Mouse (Mus musculus): ENCODE data around the gene Ssbp4. TPM values are rescaled to one million over a fixed set of nuclear protein-coding genes. Genes with fewer than 3 reads are reported as not detected.

Ssbp4 gene
- polyA plus RNA-seq, 1 experiment from 2014 or later = 84.1 TPM

- peaks cover 73% of the 10 kb centered on the region for H3K4me1 ChIP-seq
- H3K36me3 ChIP-seq (replicated peaks) = 0 out of 2 replicates have a peak, but pooled peaks cover under 1% of the 10 kb centered on the region
- 1% methylated on average over 44 of the region's 45 CpGs for WGBS
- peak overlapping the region; percentile 94 for H3K27ac ChIP-seq
- DNase-seq (ENCODE audit: extremely low spot score, low spot score) = peak; percentile 88
- H3K4me3 ChIP-seq = peak overlapping the region; percentile 69
- H3K9me3 ChIP-seq = no peaks in the 10 kb centered on the region
- peaks cover 24% of the 10 kb centered on the region for H3K27me3 ChIP-seq (ENCODE audit: poor library complexity, severe bottlenecking)
Observed at GRCm38 (mm10) chr8:70609849-70610795, 1.4 kb upstream of the Ssbp4 start.

GRCm38 (mm10) chr8:70609368-70609848 lies 736 bp upstream of the Ssbp4 start:
- H3K27ac ChIP-seq = peak overlapping the region; percentile 94
- under 1% methylated on average over 39 of the region's 39 CpGs for WGBS
- H3K9me3 ChIP-seq = no peaks in the 10 kb centered on the region
- H3K4me1 ChIP-seq = peaks cover 80% of the 10 kb centered on the region
- peaks cover 24% of the 10 kb centered on the region for H3K27me3 ChIP-seq (ENCODE audit: poor library complexity, severe bottlenecking)
- peak overlapping the region; percentile 69 for H3K4me3 ChIP-seq
- peak; percentile 78 for DNase-seq (ENCODE audit: extremely low spot score, low spot score)
- peaks cover 8% of the 10 kb centered on the region; the same call in 1 of the 2 replicates for H3K36me3 ChIP-seq (replicated peaks)

GRCm38 (mm10) chr8:70607898-70608748 lies 549 bp downstream of the Ssbp4 start:
- Histone ChIP-seq H3K27me3 (ENCODE audit: poor library complexity, severe bottlenecking) (peaks cover 24% of the 10 kb centered on the region), H3K4me1 (peaks cover 81% of the 10 kb centered on the region), H3K4me3 (peak overlapping the region; percentile 69), H3K27ac (peak overlapping the region; percentile 94), H3K36me3 (replicated peaks) (peaks cover 12% of the 10 kb centered on the region), H3K9me3 (no peaks in the 10 kb centered on the region)
- peak; percentile 63 for DNase-seq (ENCODE audit: extremely low spot score, low spot score)
- 3% methylated on average over 84 of the region's 84 CpGs for WGBS

GRCm38 (mm10) chr8:70607603-70607897 lies 1.1 kb downstream of the Ssbp4 start:
- WGBS = 32% methylated on average over 6 of the region's 6 CpGs
- no peaks in the 10 kb centered on the region for H3K9me3 ChIP-seq
- peaks cover 18% of the 10 kb centered on the region for H3K36me3 ChIP-seq (replicated peaks)
- DNase-seq (ENCODE audit: extremely low spot score, low spot score) = no peak
- H3K27ac ChIP-seq = peak overlapping the region; percentile 94
- H3K4me1 ChIP-seq = peaks cover 81% of the 10 kb centered on the region
- H3K4me3 ChIP-seq = peak overlapping the region; percentile 69
- H3K27me3 ChIP-seq (ENCODE audit: poor library complexity, severe bottlenecking) = peaks cover 24% of the 10 kb centered on the region

- peaks cover 24% of the 10 kb centered on the region for H3K36me3 ChIP-seq (replicated peaks)
- peaks cover 83% of the 10 kb centered on the region for H3K4me1 ChIP-seq
- DNase-seq (ENCODE audit: extremely low spot score, low spot score) = no peak
- H3K4me3 ChIP-seq = peak overlapping the region; percentile 69
- peaks cover 5% of the 10 kb centered on the region; the same call in 1 of the 2 replicates for H3K9me3 ChIP-seq
- peak overlapping the region; percentile 94 for H3K27ac ChIP-seq
- WGBS = 66% methylated on average over 18 of the region's 18 CpGs
- peaks cover 24% of the 10 kb centered on the region for H3K27me3 ChIP-seq (ENCODE audit: poor library complexity, severe bottlenecking)
Observed at GRCm38 (mm10) chr8:70606780-70607602, 1.7 kb downstream of the Ssbp4 start.

GRCm38 (mm10) chr8:70605871-70606779 lies 2.5 kb downstream of the Ssbp4 start:
- peaks cover 82% of the 10 kb centered on the region for H3K4me1 ChIP-seq

GRCm38 (mm10) chr8:70604558-70604957 lies 4.1 kb downstream of the Ssbp4 start:
- Histone ChIP-seq H3K36me3 (replicated peaks) (peaks cover 30% of the 10 kb centered on the region), H3K9me3 (peaks cover 8% of the 10 kb centered on the region; the same call in 1 of the 2 replicates), H3K4me3 (no peak overlapping the region), H3K4me1 (peaks cover 82% of the 10 kb centered on the region), H3K27me3 (ENCODE audit: poor library complexity, severe bottlenecking) (peaks cover 16% of the 10 kb centered on the region), H3K27ac (peak overlapping the region; percentile 64)
- WGBS = 84% methylated on average over 7 of the region's 7 CpGs
- no peak for DNase-seq (ENCODE audit: extremely low spot score, low spot score)

More at GRCm38 (mm10) chr8:70605871-70606779, 2.5 kb downstream of the Ssbp4 start:
- Histone ChIP-seq H3K27ac (peak overlapping the region; percentile 40; the same call in 1 of the 2 replicates), H3K4me3 (peak overlapping the region; percentile 69), H3K36me3 (replicated peaks) (peaks cover 28% of the 10 kb centered on the region), H3K9me3 (peaks cover 8% of the 10 kb centered on the region; the same call in 1 of the 2 replicates), H3K27me3 (ENCODE audit: poor library complexity, severe bottlenecking) (peaks cover 16% of the 10 kb centered on the region)
- 87% methylated on average over 9 of the region's 9 CpGs for WGBS
- no peak for DNase-seq (ENCODE audit: extremely low spot score, low spot score)

- H3K9me3 ChIP-seq = peaks cover 8% of the 10 kb centered on the region; the same call in 1 of the 2 replicates
- H3K27ac ChIP-seq = peak overlapping the region; percentile 88
- 93% methylated on average over 13 of the region's 13 CpGs for WGBS
- peak overlapping the region; percentile 45; the same call in 1 of the 2 replicates for H3K4me3 ChIP-seq
- H3K36me3 ChIP-seq (replicated peaks) = peaks cover 43% of the 10 kb centered on the region
- H3K4me1 ChIP-seq = peaks cover 82% of the 10 kb centered on the region
- DNase-seq (ENCODE audit: extremely low spot score, low spot score) = no peak
- peaks cover 22% of the 10 kb centered on the region for H3K27me3 ChIP-seq (ENCODE audit: poor library complexity, severe bottlenecking)
Observed at GRCm38 (mm10) chr8:70602139-70602811, 6.4 kb downstream of the Ssbp4 start.

GRCm38 (mm10) chr8:70601271-70601649 lies 7.4 kb downstream of the Ssbp4 start:
- H3K9me3 ChIP-seq = peaks cover 8% of the 10 kb centered on the region; the same call in 1 of the 2 replicates
- 2% methylated on average over 26 of the region's 26 CpGs for WGBS
- peak; percentile 95 for DNase-seq (ENCODE audit: extremely low spot score, low spot score)
- peaks cover 54% of the 10 kb centered on the region for H3K36me3 ChIP-seq (replicated peaks)
- H3K4me1 ChIP-seq = peaks cover 82% of the 10 kb centered on the region
- peak overlapping the region; percentile 88 for H3K27ac ChIP-seq
- H3K4me3 ChIP-seq = peak overlapping the region; percentile 45
- H3K27me3 ChIP-seq (ENCODE audit: poor library complexity, severe bottlenecking) = peaks cover 32% of the 10 kb centered on the region

- DNase-seq (ENCODE audit: extremely low spot score, low spot score) = peak; percentile 53
- Histone ChIP-seq H3K4me3 (peak overlapping the region; percentile 45), H3K9me3 (peaks cover 8% of the 10 kb centered on the region; the same call in 1 of the 2 replicates), H3K36me3 (replicated peaks) (peaks cover 59% of the 10 kb centered on the region), H3K27ac (peak overlapping the region; percentile 88), H3K27me3 (ENCODE audit: poor library complexity, severe bottlenecking) (peaks cover 38% of the 10 kb centered on the region), H3K4me1 (peaks cover 82% of the 10 kb centered on the region)
- WGBS = 19% methylated on average over 10 of the region's 10 CpGs
Observed at GRCm38 (mm10) chr8:70600473-70601270, 8.0 kb downstream of the Ssbp4 start.
